Mouse (Mus musculus): ENCODE measurements at regions not wholly inside any gene's neighbourhood (a gene's known extent, or its start where the extent isn't known, plus 50 kb on each side); places are given as distances from the start of the nearest gene placed in this dataset.

GRCm38 (mm10) chr8:41869681-41870356, 452.9 kb upstream of the Frg1 start:
- DNase-seq (ENCODE audit: low read depth in 1 of 2, low spot score in 2 of 2), result no peak

GRCm38 (mm10) chr8:41860918-41861317, 444.0 kb upstream of the Frg1 start:
- DNase-seq (ENCODE audit: low read depth in 1 of 2, low spot score in 2 of 2), result no peak

- no peak for DNase-seq (ENCODE audit: low read depth in 1 of 2, low spot score in 2 of 2)
Observed at GRCm38 (mm10) chr8:41831713-41832112, 414.8 kb upstream of the Frg1 start.

- DNase-seq (ENCODE audit: low read depth in 1 of 2, low spot score in 2 of 2), result no peak
Observed at GRCm38 (mm10) chr8:41830407-41830806, 413.5 kb upstream of the Frg1 start.

GRCm38 (mm10) chr8:41824928-41825327, 408.1 kb upstream of the Frg1 start:
- DNase-seq (ENCODE audit: low read depth in 1 of 2, low spot score in 2 of 2), result peak in 1 of 2 experiments; percentile 3

GRCm38 (mm10) chr8:41823041-41823440, 406.2 kb upstream of the Frg1 start:
- no peak for DNase-seq (ENCODE audit: low read depth in 1 of 2, low spot score in 2 of 2)

GRCm38 (mm10) chr8:41821676-41822075, 404.8 kb upstream of the Frg1 start:
- no peak for DNase-seq (ENCODE audit: low read depth in 1 of 2, low spot score in 2 of 2)

GRCm38 (mm10) chr8:41820605-41821395, 403.9 kb upstream of the Frg1 start:
- no peak for DNase-seq (ENCODE audit: low read depth in 1 of 2, low spot score in 2 of 2)

GRCm38 (mm10) chr8:41818577-41818976, 401.7 kb upstream of the Frg1 start:
- no peak for DNase-seq (ENCODE audit: low read depth in 1 of 2, low spot score in 2 of 2)

GRCm38 (mm10) chr8:41818079-41818478, 401.2 kb upstream of the Frg1 start:
- DNase-seq (ENCODE audit: low read depth in 1 of 2, low spot score in 2 of 2), result no peak

- DNase-seq (ENCODE audit: low read depth in 1 of 2, low spot score in 2 of 2), result no peak
Observed at GRCm38 (mm10) chr8:41815272-41815671, 398.4 kb upstream of the Frg1 start.

- DNase-seq (ENCODE audit: low read depth in 1 of 2, low spot score in 2 of 2), result no peak
Observed at GRCm38 (mm10) chr8:41795625-41796024, 378.8 kb upstream of the Frg1 start.

GRCm38 (mm10) chr8:41786952-41787861, 370.3 kb upstream of the Frg1 start:
- DNase-seq (ENCODE audit: low read depth in 1 of 2, low spot score in 2 of 2), result no peak

- DNase-seq (ENCODE audit: low read depth in 1 of 2, low spot score in 2 of 2), result no peak
Observed at GRCm38 (mm10) chr8:41785977-41786376, 369.1 kb upstream of the Frg1 start.

- no peak for DNase-seq (ENCODE audit: low read depth in 1 of 2, low spot score in 2 of 2)
Observed at GRCm38 (mm10) chr8:41782837-41783236, 366.0 kb upstream of the Frg1 start.

GRCm38 (mm10) chr8:41779459-41779858, 362.6 kb upstream of the Frg1 start:
- DNase-seq (ENCODE audit: low read depth in 1 of 2, low spot score in 2 of 2), result no peak

- no peak for DNase-seq (ENCODE audit: low read depth in 1 of 2, low spot score in 2 of 2)
Observed at GRCm38 (mm10) chr8:41771729-41772128, 354.9 kb upstream of the Frg1 start.

GRCm38 (mm10) chr8:41753481-41753880, 336.6 kb upstream of the Frg1 start:
- no peak for DNase-seq (ENCODE audit: low read depth in 1 of 2, low spot score in 2 of 2)

- DNase-seq (ENCODE audit: low read depth in 1 of 2, low spot score in 2 of 2), result no peak
Observed at GRCm38 (mm10) chr8:41752641-41753040, 335.8 kb upstream of the Frg1 start.

- DNase-seq (ENCODE audit: low read depth in 1 of 2, low spot score in 2 of 2), result no peak
Observed at GRCm38 (mm10) chr8:41747024-41747423, 330.1 kb upstream of the Frg1 start.

Measured in monocyte, adult 2 months (primary cell).